Mouse (Mus musculus) G1E (cell line): Measurements from ENCODE around the gene Sppl3. TPM values are rescaled to one million over a fixed set of nuclear protein-coding genes. Genes with fewer than 3 reads are reported as not detected.

Experiments used
- ATAC-seq: 2 replicates; pipeline ENCODE4 v1.8.0; 2016; ENCODE audit warnings: mild to moderate bottlenecking; ENCODE audit not compliant: insufficient number of reproducible peaks, poor library complexity, low FRiP score, severe bottlenecking; ENCODE audit errors: extremely low read depth
- DNase-seq: peaks from one replicate; pipeline ENCODE4 v3.0.0; 2012; ENCODE audit warnings: low spot score
- H3K27me3 ChIP-seq: 2 replicates; pipeline ENCODE4 v1.6.1; 2012; ENCODE audit warnings: mild to moderate bottlenecking, low read length, inconsistent platforms; ENCODE audit not compliant: insufficient read depth
- H3K36me3 ChIP-seq: replicated peaks from 2 replicates; pipeline ENCODE3; 2012; ENCODE audit warnings: mild to moderate bottlenecking, inconsistent platforms
- H3K4me1 ChIP-seq: 2 replicates; pipeline ENCODE4 v1.6.1; 2012; ENCODE audit warnings: low read depth, low read length, inconsistent platforms, mixed read lengths; ENCODE audit not compliant: insufficient read depth
- H3K4me3 ChIP-seq: 2 replicates; pipeline ENCODE4 v1.5.1; 2012; ENCODE audit warnings: low read depth, mild to moderate bottlenecking, inconsistent platforms, low read length, moderate library complexity, mixed read lengths
- H3K9me3 ChIP-seq: replicated peaks from 2 replicates; pipeline ENCODE4 v1.6.1; 2012; ENCODE audit warnings: inconsistent platforms
- CTCF ChIP-seq: IDR thresholded peaks from 2 replicates; pipeline ENCODE4 v1.5.1; 2012; ENCODE audit warnings: low read depth, low read length, inconsistent platforms, mixed read lengths
- GATA1 ChIP-seq: IDR thresholded peaks from 2 replicates; pipeline ENCODE4 v1.6.1; 2012; ENCODE audit warnings: borderline replicate concordance, low read length, inconsistent platforms, mixed read lengths
- GATA2 ChIP-seq: IDR thresholded peaks from 2 replicates; pipeline ENCODE4 v1.6.1; 2012; ENCODE audit warnings: low read depth, low read length, inconsistent platforms, borderline replicate concordance
- POLR2AphosphoS5 ChIP-seq: IDR thresholded peaks from 2 replicates; pipeline ENCODE4 v1.6.1; 2012; ENCODE audit warnings: low read depth, low read length, inconsistent platforms; ENCODE audit not compliant: insufficient replicate concordance
- TAL1 ChIP-seq: conservative IDR thresholded peaks from 2 replicates; pipeline ENCODE4 v1.6.1; 2012; ENCODE audit warnings: low read depth, low read length, inconsistent platforms, mixed read lengths
- polyA plus RNA-seq: library from polyadenylated mRNA; stranded (reverse); fragments of >175 nt; gene quantifications from 2 replicates; pipeline ENCODE4 v1.2.3, GENCODE M21; 2012
- total RNA-seq, 2 experiments: library from RNA; stranded (forward) in 1 of 2; stranded (reverse) in 1 of 2; fragments of 200-1000 nt in 1 of 2; fragments of >200 nt in 1 of 2; fragmentation: Nextera tagmentation in 1 of 2; gene quantifications; 2 replicates each; pipeline ENCODE4 v1.2.3; 2014 to 2017

The Sppl3 gene
- total and polyA plus RNA-seq, 3 experiments = 29.5 to 69.2 (median 35.9) TPM

DNA sequence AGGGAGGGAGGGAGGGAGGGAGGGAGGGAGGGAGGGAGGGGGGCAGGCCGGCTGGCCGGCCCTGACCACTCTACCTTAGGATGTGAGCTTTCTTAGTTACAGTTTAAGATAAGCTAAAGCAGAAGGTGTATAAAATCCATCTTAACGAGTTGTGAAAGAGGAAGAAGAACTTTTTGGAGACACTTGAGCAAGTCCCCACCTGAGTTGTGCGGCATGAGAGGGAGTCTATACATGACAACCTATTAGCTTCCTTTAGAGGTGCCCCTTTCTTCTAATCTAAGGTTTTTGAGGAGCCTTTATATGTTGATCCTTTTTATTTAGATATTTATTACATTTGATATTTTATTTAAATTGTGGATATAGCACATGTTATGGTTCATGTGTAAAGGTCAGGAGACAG is 32.7 kb downstream of the Sppl3 start:
- Histone ChIP-seq H3K4me1 (peaks cover 37% of the 10 kb centered on the region), H3K9me3 (no peaks in the 10 kb centered on the region), H3K27me3 (no peaks in the 10 kb centered on the region), H3K36me3 (peaks cover 35% of the 10 kb centered on the region), H3K4me3 (no peak overlapping the region)
- ATAC-seq (no peak), DNase-seq (no peak)
- TF ChIP-seq GATA1 (no peak), TAL1 (no peak)

DNA sequence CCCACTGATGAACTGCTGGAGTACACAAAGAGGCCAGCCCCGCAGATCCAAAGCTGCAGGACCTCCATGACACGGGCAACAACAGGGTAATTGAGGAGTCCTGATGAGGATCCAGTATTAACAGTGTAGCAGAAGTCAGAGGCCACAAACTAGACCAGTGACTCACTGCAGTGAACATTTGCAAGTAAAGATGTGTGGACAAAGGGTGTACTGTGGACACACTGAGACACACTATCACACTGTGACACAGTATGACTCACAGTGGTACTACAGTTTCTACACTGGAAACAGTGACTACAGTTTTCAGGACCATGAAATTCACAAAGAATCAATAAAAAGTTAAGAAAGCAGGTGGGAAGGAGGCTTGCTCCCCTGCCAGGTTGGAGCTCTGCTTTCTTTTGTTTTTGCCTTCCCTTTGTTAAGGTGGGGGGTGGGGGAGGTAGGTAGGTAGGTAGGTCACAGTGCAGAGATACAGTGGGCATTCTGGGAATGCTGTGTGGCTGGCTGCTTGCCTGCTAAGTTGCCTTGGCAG is 34.3 kb downstream of the Sppl3 start:
- ATAC-seq = no peak
- peaks cover 48% of the 10 kb centered on the region for H3K4me1 ChIP-seq
- no peak overlapping the region for H3K4me3 ChIP-seq
- TF ChIP-seq TAL1 (no peak), CTCF (no peak), POLR2AphosphoS5 (no peak), GATA1 (no peak), GATA2 (no peak)
- DNase-seq = no peak
- peaks cover 38% of the 10 kb centered on the region for H3K36me3 ChIP-seq
- no peaks in the 10 kb centered on the region for H3K27me3 ChIP-seq
- H3K9me3 ChIP-seq = no peaks in the 10 kb centered on the region

DNA sequence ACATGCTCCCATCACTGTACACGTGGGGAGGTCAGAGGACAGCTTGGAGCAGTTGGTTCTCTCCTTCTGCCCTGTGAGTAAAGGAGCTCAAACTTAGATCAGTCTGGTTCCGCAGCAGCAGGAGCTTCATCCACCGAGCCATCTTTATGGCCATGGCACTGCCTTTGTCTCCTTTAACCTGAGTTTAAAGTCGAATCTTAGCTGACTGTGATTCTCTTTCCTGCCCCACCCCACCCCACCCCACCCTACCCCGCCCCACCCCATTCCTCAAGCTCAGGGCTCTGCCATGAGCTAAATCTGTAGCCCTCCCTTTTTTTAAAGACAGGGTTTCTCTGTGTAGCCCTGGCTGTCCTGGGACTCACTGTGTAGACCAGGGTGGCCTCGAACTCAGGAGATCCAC is 38.8 kb downstream of the Sppl3 start:
- no peak overlapping the region for H3K4me3 ChIP-seq
- TF ChIP-seq TAL1 = no peak
- TF ChIP-seq POLR2AphosphoS5 = no peak
- TF ChIP-seq CTCF = no peak
- TF ChIP-seq GATA1 = no peak
- no peak for TF ChIP-seq GATA2
- no peaks in the 10 kb centered on the region for H3K9me3 ChIP-seq
- H3K36me3 ChIP-seq = peaks cover 35% of the 10 kb centered on the region
- DNase-seq (no peak), ATAC-seq (no peak)
- peaks cover 82% of the 10 kb centered on the region for H3K4me1 ChIP-seq
- no peaks in the 10 kb centered on the region for H3K27me3 ChIP-seq

DNA sequence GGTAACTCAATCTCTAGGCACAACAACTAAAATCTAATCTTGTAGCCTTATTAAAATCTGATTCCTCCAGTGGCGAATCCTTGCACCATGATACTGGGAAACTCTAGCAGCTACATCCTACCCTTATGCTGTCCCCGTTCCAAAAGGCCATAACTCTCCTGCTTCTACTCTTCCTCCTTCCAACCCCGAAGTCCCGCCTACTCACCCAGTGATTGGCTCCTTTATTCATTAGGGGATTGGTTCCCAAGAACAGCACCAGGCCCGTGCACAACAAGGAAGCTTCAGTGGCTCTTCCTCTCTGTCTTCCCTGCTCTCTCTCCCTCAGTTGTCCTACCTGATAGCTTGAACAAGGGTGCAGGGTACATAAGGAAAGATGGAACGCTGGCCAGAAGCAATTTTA is 39.8 kb downstream of the Sppl3 start:
- TF ChIP-seq CTCF = no peak
- no peak for TF ChIP-seq POLR2AphosphoS5
- TF ChIP-seq GATA1 = no peak
- no peak for TF ChIP-seq GATA2
- no peak for TF ChIP-seq TAL1
- ATAC-seq (no peak), DNase-seq (no peak)
- Histone ChIP-seq H3K4me1 (peaks cover 83% of the 10 kb centered on the region), H3K9me3 (no peaks in the 10 kb centered on the region), H3K27me3 (no peaks in the 10 kb centered on the region), H3K36me3 (peaks cover 31% of the 10 kb centered on the region), H3K4me3 (no peak overlapping the region)

DNA sequence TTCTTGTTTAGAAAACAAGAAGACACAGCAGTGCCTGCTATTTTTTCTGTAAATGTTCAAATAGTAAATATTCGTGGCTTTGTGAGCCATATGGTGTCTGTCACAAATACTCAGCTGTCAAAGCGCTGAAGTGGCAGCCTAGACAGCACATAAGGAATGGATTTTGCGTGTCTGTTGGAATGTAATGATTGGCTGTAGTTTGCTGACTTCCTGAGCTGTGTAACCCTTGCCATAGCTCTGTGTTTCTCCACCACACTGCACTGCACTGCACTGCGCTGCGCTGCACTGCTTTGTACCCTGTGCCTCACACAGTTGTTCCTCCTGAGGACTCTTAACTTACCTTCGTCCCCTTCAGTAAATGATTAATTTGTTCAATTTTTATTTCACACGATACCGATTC is 41.6 kb downstream of the Sppl3 start:
- no peak for DNase-seq
- Histone ChIP-seq H3K9me3 (peaks cover 7% of the 10 kb centered on the region), H3K4me1 (peaks cover 96% of the 10 kb centered on the region), H3K4me3 (peak overlapping the region; percentile 33; the same call in 1 of the 2 replicates), H3K27me3 (no peaks in the 10 kb centered on the region), H3K36me3 (peaks cover 40% of the 10 kb centered on the region)
- no peak for ATAC-seq
- no peak for TF ChIP-seq GATA2
- TF ChIP-seq POLR2AphosphoS5 = no peak
- no peak for TF ChIP-seq CTCF

DNA sequence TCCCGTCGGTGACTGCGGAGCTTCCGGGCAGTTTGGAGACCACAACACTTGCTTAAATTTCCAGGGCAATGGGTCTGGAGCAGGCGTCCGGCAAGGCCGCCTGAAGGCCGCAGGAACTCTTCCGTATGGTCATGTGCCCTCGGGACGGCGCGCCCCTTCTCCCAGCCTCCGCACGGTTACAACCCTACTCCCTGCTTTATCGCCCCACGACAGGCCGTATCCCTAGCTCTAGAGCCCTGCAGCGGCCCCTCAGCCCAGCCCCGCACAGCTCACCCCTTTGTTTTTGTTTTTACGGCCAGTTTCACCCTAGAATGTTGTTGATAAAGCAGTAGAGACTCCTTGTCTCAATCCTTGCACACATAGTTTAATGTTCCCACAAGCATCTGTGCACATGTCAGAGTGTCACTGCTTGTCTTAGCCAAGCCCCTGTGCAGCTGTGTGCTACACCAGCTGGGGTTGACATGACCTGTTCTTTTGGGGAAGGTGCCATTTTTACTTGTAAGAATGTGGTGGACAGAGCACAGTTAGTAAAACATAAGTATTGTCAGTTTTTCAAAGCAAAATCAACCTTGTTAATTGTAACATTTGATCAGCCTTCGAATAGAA is 43.0 kb downstream of the Sppl3 start:
- H3K36me3 ChIP-seq = peaks cover 32% of the 10 kb centered on the region
- TF ChIP-seq GATA2 (no peak), POLR2AphosphoS5 (no peak), TAL1 (no peak; the same call in 1 of the 2 replicates), CTCF (no peak), GATA1 (no peak)
- H3K27me3 ChIP-seq = no peaks in the 10 kb centered on the region
- DNase-seq (no peak), ATAC-seq (peak; percentile 35; the same call in 1 of the 2 replicates)
- H3K4me3 ChIP-seq = peak overlapping the region; percentile 66; the same call in 1 of the 2 replicates
- peaks cover 95% of the 10 kb centered on the region for H3K4me1 ChIP-seq
- H3K9me3 ChIP-seq = peaks cover 9% of the 10 kb centered on the region
